Mouse (Mus musculus) midbrain, embryonic 14.5 days (tissue): Measurements from ENCODE around the gene Mad2l2. TPM values are rescaled to one million over a fixed set of nuclear protein-coding genes. Genes with fewer than 3 reads are reported as not detected.
A peak's percentile ranks its signal among the peaks of the same experiment; 100 is the strongest.

ENCODE experiments used
- ATAC-seq: fragments of 200-750 bp; cut with Nextera tagmentation; 2 replicates; pipeline ENCODE4 v1.8.0; 2017; ENCODE audit warnings: moderate number of reproducible peaks, moderate library complexity; ENCODE audit not compliant: low FRiP score, low TSS enrichment
- DNase-seq: peaks from one replicate; pipeline ENCODE4 v3.0.0-alpha.2; 2015
- H3K27ac ChIP-seq: fragments of 300-500 bp; sonication (generic); replicated peaks from 2 replicates; pipeline ENCODE4 v1.5.1; 2014; ENCODE audit warnings: mild to moderate bottlenecking, low read depth, low read length, moderate library complexity
- H3K27me3 ChIP-seq: fragments of 300-500 bp; sonication (generic); 2 replicates; pipeline ENCODE4 v1.6.1; 2014; ENCODE audit warnings: low read length, control low read depth, mixed read lengths; ENCODE audit not compliant: control insufficient read depth, insufficient read depth
- H3K36me3 ChIP-seq: fragments of 300-500 bp; sonication (generic); 2 replicates; pipeline ENCODE4 v1.6.1; 2014; ENCODE audit warnings: low read length, control low read depth; ENCODE audit not compliant: control insufficient read depth, insufficient read depth
- H3K4me1 ChIP-seq: fragments of 300-500 bp; sonication (generic); 2 replicates; pipeline ENCODE4 v1.6.1; 2014; ENCODE audit warnings: mild to moderate bottlenecking, antibody characterized with exemption, low read length, control low read depth; ENCODE audit not compliant: control insufficient read depth, insufficient read depth
- H3K4me2 ChIP-seq: fragments of 300-500 bp; sonication (generic); 2 replicates; pipeline ENCODE4 v1.6.1; 2014; ENCODE audit warnings: mild to moderate bottlenecking, low read length, moderate library complexity
- H3K4me3 ChIP-seq: fragments of 300-500 bp; sonication (generic); replicated peaks from 2 replicates; pipeline ENCODE4 v1.5.1; 2014; ENCODE audit warnings: low read depth, low read length
- H3K9ac ChIP-seq: fragments of 300-500 bp; sonication (generic); replicated peaks from 2 replicates; pipeline ENCODE4 v1.6.1; 2014; ENCODE audit warnings: mild to moderate bottlenecking, low read length, moderate library complexity
- H3K9me3 ChIP-seq: fragments of 300-500 bp; sonication (generic); 2 replicates; pipeline ENCODE4 v1.6.1; 2016; ENCODE audit warnings: low read length, control low read depth, mixed read lengths; ENCODE audit not compliant: control insufficient read depth
- WGBS: fragments of 180-500 bp; shearing (Covaris S2); extraction: QIAGEN DNeasy Blood & Tissue Kit; methylation state at CpG from one replicate; pipeline ENCODE4 v1.1.7; 2014; 5-methylcytosine and 5-hydroxymethylcytosine counted together
- polyA plus RNA-seq: library from polyadenylated mRNA; unstranded; fragments of >200 nt; fragmentation: Nextera tagmentation; extraction: Ambion mirVana; gene quantifications from 2 replicates; pipeline ENCODE4 v1.2.1, GENCODE M21; 2014

Mad2l2 gene
- polyA plus RNA-seq: 122 and 133 TPM in 2 replicates

DNA sequence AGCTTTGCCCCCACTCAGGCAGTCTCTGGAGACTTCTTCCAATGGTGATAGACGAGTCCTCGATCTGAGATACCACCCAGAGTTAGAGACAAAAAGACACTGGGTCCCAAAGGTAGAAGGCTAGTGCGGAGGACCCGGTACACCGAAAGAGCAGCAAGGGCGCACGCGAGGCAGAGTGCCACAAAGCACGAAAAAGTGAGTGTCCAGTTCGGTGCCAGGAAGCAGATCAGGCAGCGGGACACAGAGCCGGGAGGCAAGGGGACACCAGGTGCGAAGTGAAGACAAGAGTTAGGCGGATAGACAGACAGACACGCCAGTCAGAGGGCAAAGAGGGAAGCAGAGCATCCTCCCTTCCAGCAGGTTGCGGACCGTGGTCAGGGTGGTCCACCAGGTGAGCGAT is at the start of gene Mad2l2:
Gene Mad2l2 (plus strand): TSS at position 252 of the 400 bp plus-strand sequence.
- H3K36me3 ChIP-seq: no peaks in the 10 kb centered on the region
- peak within 1 kb of the TSS; percentile 98 for H3K9ac ChIP-seq
- DNase-seq (peak; percentile 65), ATAC-seq (peak; percentile 1; the same call in 1 of the 2 replicates)
- H3K27me3 ChIP-seq: no peaks in the 10 kb centered on the region
- H3K27ac ChIP-seq: peak within 1 kb of the TSS; percentile 99
- H3K9me3 ChIP-seq: no peaks in the 10 kb centered on the region
- peak within 1 kb of the TSS; percentile 78 for H3K4me3 ChIP-seq
- WGBS: under 1% methylated on average over 18 of the region's 18 CpGs
- H3K4me2 ChIP-seq: peak within 1 kb of the TSS; percentile 67
- H3K4me1 ChIP-seq: peaks cover 45% of the 10 kb centered on the region

DNA sequence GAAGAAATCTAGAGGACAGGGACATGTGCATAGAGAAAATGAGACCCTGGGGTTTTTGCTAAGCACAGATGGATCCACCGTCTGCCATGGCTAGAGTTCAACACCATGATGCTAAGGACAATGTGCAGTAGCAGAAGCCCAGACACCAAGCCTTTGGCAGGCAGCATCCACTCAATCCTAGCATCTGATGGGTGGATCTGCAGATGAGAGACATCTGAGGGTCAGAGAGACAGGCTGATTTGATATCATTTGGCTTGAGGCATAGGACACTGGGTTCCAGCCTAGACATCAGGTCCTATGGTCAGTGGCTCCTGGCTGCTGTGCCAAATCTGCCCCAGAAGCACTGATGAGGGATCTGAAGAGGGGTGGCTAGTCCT is 49.6 kb upstream of the Mad2l2 start:
- no peak overlapping the region for H3K9ac ChIP-seq
- H3K27ac ChIP-seq: no peak overlapping the region
- no peak overlapping the region for H3K4me2 ChIP-seq
- DNase-seq (no peak), ATAC-seq (no peak)
- 0 out of 2 replicates have a peak, but pooled peaks cover 2% of the 10 kb centered on the region for H3K4me1 ChIP-seq
- no peaks in the 10 kb centered on the region for H3K36me3 ChIP-seq
- H3K27me3 ChIP-seq: no peaks in the 10 kb centered on the region
- H3K9me3 ChIP-seq: no peaks in the 10 kb centered on the region
- H3K4me3 ChIP-seq: no peak overlapping the region
- WGBS: 83% methylated on average over 1 of the region's 1 CpGs

GRCm38 (mm10) chr4:148081201-148081600 is 49.0 kb upstream of the Mad2l2 start:
- no peak for DNase-seq
- H3K4me3 ChIP-seq: no peak overlapping the region
- WGBS: 94% methylated on average over 10 of the region's 10 CpGs
- no peak overlapping the region for H3K9ac ChIP-seq
- H3K27ac ChIP-seq: no peak overlapping the region
- H3K4me1 ChIP-seq: no peaks in the 10 kb centered on the region
- H3K4me2 ChIP-seq: no peak overlapping the region
- H3K27me3 ChIP-seq: no peaks in the 10 kb centered on the region
- no peaks in the 10 kb centered on the region for H3K36me3 ChIP-seq
- no peaks in the 10 kb centered on the region for H3K9me3 ChIP-seq
- no peak for ATAC-seq

DNA sequence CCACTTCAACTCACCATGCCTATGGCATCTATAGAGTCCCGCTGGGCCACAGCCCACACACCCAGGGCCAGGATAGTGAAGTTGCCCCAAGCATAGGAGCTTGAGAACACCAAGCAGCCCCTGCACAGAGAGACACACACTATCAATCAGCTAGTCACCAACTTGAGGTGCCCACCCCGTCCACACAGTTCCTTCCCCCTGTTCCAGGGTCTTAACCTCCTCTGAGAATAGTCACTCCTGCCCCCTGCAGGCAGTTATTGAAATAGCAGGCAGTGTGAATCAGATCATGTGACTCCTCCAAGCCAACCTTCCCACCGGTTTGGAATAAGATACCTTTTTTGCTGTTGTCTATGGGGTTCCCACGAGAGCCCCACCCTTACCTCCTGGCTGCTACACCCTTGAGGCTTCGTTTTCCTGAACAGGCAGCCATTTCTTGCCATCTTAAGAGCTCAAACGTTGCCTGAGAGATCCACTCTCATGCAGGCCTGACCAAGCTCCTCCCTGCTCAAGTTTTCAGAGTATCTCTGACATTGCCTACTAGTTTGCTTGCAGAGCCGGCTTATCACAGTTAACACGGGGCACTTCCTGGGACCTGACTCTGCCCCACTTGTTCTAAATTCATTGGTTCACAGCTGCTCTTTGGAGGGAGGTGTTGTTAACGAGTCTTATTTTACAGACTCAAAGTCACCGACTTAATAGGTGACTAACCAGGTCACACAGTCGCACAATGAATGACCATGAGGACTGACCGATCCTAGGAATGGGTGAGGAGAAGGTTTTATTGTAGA is 47.7 kb upstream of the Mad2l2 start:
- no peaks in the 10 kb centered on the region for H3K27me3 ChIP-seq
- H3K9me3 ChIP-seq: no peaks in the 10 kb centered on the region
- H3K36me3 ChIP-seq: no peaks in the 10 kb centered on the region
- WGBS: 58% methylated on average over 12 of the region's 12 CpGs
- H3K27ac ChIP-seq: no peak overlapping the region
- no peak overlapping the region for H3K4me2 ChIP-seq
- peak; percentile 71 for DNase-seq
- no peak overlapping the region for H3K4me3 ChIP-seq
- ATAC-seq: no peak
- no peak overlapping the region for H3K9ac ChIP-seq
- H3K4me1 ChIP-seq: peaks cover 4% of the 10 kb centered on the region; the same call in 1 of the 2 replicates

GRCm38 (mm10) chr4:148083176-148083899 is 46.8 kb upstream of the Mad2l2 start:
- H3K4me1 ChIP-seq: peaks cover 12% of the 10 kb centered on the region
- H3K4me3 ChIP-seq: no peak overlapping the region
- 67% methylated on average over 21 of the region's 21 CpGs for WGBS
- ATAC-seq (no peak), DNase-seq (no peak)
- no peaks in the 10 kb centered on the region for H3K9me3 ChIP-seq
- H3K9ac ChIP-seq: no peak overlapping the region
- H3K27me3 ChIP-seq: no peaks in the 10 kb centered on the region
- H3K4me2 ChIP-seq: no peak overlapping the region
- H3K27ac ChIP-seq: no peak overlapping the region
- H3K36me3 ChIP-seq: no peaks in the 10 kb centered on the region

DNA sequence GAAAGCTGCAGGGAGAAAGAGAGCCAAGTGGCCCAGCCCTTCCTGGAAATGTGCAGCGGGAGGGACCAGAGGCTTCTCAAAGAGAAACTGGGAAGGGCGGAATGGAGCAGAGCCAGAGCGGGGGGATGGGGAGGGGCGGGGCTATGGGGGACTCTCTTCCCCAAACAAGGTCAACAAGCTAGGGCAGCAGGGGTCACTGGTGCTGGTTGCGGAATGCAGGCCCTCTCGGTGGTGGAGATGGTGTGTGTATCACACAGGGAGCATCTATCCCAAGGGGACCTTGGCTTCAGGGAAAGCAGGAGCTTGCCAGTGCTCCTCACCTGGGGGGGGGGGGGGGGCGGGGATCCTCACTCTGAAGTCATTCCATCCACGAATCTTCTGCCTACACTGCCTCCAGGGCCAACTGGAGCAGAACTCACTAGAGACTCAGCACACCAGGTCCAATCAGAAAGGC is 45.9 kb upstream of the Mad2l2 start:
- H3K36me3 ChIP-seq: no peaks in the 10 kb centered on the region
- H3K9me3 ChIP-seq: no peaks in the 10 kb centered on the region
- no peak overlapping the region for H3K4me3 ChIP-seq
- H3K27ac ChIP-seq: no peak overlapping the region
- H3K4me1 ChIP-seq: peaks cover 15% of the 10 kb centered on the region
- H3K27me3 ChIP-seq: no peaks in the 10 kb centered on the region
- ATAC-seq: no peak
- WGBS: 13% methylated on average over 8 of the region's 8 CpGs
- H3K4me2 ChIP-seq: no peak overlapping the region
- DNase-seq: no peak
- no peak overlapping the region for H3K9ac ChIP-seq

DNA sequence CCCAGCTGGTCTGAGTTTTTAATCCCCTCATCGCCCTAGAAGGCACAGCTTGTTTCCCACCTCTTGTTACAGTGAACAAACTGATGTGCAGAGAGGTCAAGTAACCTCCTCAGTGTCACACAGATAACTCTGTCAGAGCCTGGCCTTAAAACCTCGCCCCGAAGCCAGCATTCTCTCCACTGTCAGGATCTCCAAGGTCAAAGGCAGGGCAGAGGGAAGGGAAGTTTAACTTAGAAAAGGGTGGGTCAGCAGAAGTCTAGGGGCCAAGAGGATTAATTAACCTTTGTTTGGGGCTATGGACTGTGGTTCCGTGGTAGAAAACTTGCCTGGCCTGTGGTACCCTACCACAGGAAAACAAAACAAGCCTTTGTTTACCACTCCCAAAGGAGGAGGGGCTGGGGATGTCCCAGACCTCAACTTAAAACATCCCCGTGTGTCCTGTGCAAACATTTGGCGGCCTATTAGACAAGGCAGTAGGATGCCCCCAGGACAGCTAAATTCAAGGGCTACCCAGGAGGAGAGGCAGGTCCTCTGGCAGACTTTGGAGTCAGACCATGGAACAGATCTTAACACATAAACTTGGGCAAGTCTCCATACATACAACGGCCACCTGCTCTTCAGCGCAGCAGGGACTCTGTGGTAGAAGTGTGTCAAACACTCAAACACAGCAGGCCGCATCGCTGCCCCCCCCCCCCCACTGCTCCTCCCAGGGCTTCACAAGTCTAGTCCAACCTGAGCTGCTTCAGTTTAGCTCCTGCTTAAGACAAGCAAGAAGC is 44.9 kb upstream of the Mad2l2 start:
- ATAC-seq (no peak), DNase-seq (no peak)
- H3K4me3 ChIP-seq: no peak overlapping the region
- no peak overlapping the region for H3K4me2 ChIP-seq
- 45% methylated on average over 10 of the region's 10 CpGs for WGBS
- no peak overlapping the region for H3K9ac ChIP-seq
- H3K27me3 ChIP-seq: no peaks in the 10 kb centered on the region
- H3K27ac ChIP-seq: no peak overlapping the region
- no peaks in the 10 kb centered on the region for H3K36me3 ChIP-seq
- no peaks in the 10 kb centered on the region for H3K9me3 ChIP-seq
- peaks cover 15% of the 10 kb centered on the region for H3K4me1 ChIP-seq

GRCm38 (mm10) chr4:148085907-148086305 is 44.3 kb upstream of the Mad2l2 start:
- 69% methylated on average over 3 of the region's 3 CpGs for WGBS
- Histone ChIP-seq H3K27ac (no peak overlapping the region), H3K4me2 (no peak overlapping the region), H3K27me3 (no peaks in the 10 kb centered on the region), H3K9me3 (no peaks in the 10 kb centered on the region), H3K4me3 (no peak overlapping the region), H3K4me1 (peaks cover 15% of the 10 kb centered on the region), H3K36me3 (no peaks in the 10 kb centered on the region), H3K9ac (no peak overlapping the region)
- ATAC-seq: no peak
- DNase-seq: no peak
